Mouse (Mus musculus): ENCODE measurements around the gene Wdr60.

The Wdr60 gene

DNA sequence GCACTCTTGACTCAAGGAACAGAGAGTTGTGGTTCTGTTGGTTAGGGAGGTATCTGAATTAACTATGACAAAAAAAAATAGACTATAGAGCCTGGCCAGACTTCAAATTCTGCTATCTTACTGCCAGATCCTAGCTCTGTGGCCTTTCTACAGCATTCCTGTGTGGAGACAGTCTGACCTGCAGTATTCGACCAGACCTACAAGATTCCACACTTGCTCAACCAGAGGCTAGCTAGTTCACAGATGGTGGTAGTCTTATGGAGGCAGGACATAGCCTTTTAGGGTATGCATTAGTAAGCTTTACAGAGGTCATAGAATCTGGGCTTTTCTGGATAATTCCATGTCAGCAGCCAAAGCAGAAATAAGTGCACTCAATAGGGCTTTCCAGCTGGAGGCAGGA, 7.7 kb upstream of the Wdr60 start:
- intact Hi-C loops (cut with DNase I), result no loop called here

- intact Hi-C loops (cut with DNase I), result no loop called here
Observed at GRCm38 (mm10) chr12:116269450-116269849, 6.6 kb upstream of the Wdr60 start.

DNA sequence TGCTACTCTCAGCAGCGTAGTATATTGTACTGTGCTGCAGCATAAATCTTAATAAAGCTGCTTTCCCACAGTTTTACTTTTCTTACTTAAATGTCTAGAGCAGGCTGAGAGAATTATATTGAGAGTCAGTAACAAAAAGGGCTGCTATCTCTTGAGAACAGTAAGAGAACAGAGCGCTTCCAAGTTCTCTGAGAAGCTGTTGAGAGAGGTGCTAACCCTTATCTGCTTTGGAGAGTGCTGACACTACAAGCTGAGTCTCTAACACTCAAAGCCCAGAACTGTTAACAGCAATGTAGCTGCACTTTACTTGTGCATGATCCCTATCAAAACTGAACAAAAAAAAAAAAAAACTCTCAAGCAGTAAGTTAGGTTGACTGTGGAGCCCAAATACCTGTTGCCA, 2.5 kb upstream of the Wdr60 start:
- intact Hi-C loops (cut with DNase I), result no loop called here

GRCm38 (mm10) chr12:116264756-116265155, 1.9 kb upstream of the Wdr60 start:
- intact Hi-C loops (cut with DNase I), result no loop called here

GRCm38 (mm10) chr12:116258321-116258720, 4.5 kb downstream of the Wdr60 start:
- intact Hi-C loops (cut with DNase I), result no loop called here

DNA sequence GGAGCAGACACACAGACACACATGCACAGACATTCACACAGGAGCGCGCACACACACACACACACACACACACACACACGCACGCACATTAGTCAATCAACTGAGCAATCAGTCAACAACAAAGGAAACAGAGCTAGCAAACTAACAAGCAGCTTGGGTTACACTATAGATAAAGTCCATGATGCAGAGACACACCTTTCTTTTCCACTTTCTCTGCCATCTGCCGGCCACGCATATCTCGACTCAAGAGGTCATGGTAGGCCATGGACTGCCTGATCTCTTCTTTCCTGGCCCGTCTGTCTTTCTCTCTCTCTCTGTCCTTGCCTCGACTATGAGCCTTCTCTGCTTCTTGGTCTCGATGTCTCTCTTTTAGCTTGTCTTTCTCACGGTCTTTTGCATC, 7.2 kb downstream of the Wdr60 start:
- intact Hi-C loops (cut with DNase I), result no loop called here

GRCm38 (mm10) chr12:116254652-116255051, 8.2 kb downstream of the Wdr60 start:
- intact Hi-C loops (cut with DNase I), result no loop called here

DNA sequence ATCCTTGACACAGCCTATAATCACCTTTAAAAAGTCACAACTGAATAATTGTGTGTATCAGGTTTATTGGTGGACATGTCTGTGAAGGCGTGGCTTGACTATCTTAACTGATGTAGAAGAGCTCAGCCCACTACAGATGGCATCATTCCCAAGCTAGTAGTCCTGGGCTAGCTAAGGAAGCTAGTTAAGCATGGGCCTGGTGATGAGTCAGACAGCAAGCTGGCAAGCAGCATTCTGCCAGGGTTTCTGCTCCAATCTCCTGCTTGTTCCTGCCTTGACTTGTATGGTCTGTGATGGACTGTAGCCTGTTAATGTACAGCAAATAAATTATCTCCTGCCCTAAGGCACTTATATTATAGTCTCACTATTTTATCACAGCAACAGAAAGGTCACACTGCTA, 18.2 kb downstream of the Wdr60 start:
- intact Hi-C loops (cut with DNase I), result no loop called here

DNA sequence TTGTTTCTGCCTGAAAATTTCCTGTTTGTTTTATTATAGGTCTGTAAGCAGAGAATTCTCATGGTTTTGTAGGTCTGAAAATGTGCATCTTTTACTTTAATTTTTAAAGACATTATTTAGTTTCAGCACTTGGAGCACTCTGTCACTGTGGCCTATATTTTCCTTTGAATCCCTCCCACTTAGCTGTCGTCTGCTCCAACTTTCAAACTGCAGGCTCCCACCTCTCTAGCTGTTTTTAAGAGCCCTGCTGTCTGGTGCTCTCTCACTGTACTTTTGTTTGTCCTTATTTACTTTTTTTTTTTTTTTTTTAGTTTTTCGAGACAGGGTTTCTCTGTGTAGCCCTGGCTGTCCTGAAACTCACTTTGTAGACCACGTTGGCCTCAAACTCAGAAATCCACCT, 24.0 kb downstream of the Wdr60 start:
- intact Hi-C loops (cut with DNase I), result no loop called here

DNA sequence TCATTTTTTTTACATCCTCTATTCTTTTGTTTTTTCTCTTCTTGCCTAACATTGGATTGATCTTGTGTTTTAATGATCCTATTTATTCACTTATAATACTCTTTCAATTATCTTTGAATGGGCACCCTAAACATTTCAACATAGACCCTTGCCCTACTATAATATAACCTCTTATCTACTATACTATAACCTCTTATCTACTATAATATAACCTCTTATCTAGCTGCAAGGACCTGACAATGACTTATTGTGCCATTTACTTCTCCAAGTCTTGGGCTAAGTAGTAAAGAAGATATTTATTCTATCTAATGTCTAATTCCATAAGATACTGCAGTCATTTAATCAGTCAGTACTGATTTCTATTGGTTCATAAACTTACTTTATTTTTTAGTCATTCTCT, 24.5 kb downstream of the Wdr60 start:
- intact Hi-C loops (cut with DNase I), result no loop called here

DNA sequence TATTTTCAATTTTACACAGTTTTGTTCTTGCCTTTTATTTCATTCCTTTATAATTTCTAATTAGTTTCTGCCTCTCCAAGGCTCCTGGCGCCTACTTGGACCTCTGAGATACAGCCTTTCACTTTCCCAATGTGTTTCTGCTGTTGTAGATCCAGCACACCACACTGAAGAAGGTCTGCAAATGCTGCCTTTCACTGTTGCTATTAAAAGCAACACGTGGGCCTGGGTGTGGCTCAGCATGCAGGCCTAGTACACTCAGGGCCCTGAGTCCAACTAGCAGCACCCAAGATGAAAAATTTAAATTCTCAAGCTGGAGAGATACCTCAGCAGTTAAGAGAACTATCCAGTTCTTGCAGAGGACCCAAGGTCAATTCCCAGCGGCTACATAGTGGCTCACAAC, 26.2 kb downstream of the Wdr60 start:
- intact Hi-C loops (cut with DNase I), result no loop called here

GRCm38 (mm10) chr12:116235356-116235755, 27.5 kb downstream of the Wdr60 start:
- intact Hi-C loops (cut with DNase I), result no loop called here

GRCm38 (mm10) chr12:116232061-116232460, 30.8 kb downstream of the Wdr60 start:
- intact Hi-C loops (cut with DNase I), result no loop called here

DNA sequence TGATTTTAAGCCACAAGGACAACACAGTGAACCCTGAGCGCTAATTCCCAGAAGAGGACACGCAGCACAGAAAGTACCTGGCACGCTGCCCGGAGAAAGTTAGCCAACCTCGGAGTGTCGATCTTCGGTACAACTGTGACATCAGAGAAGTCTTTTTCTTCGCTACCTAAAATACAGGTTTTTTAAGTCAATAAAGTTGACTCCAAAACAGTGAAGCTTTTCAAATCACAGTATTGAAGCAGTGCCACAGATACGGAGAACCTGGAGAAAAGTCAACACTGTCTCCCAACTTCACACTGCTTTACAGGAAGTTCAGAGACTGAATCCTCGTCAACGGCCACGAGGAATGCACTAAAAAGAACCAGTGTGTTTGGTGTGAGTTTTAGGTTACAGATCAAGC, 31.2 kb downstream of the Wdr60 start:
- intact Hi-C loops (cut with DNase I), result no loop called here

GRCm38 (mm10) chr12:116229451-116229850, 33.4 kb downstream of the Wdr60 start:
- intact Hi-C loops (cut with DNase I), result no loop called here

- intact Hi-C loops (cut with DNase I), result no loop called here
Observed at GRCm38 (mm10) chr12:116226289-116227057, 36.3 kb downstream of the Wdr60 start.

DNA sequence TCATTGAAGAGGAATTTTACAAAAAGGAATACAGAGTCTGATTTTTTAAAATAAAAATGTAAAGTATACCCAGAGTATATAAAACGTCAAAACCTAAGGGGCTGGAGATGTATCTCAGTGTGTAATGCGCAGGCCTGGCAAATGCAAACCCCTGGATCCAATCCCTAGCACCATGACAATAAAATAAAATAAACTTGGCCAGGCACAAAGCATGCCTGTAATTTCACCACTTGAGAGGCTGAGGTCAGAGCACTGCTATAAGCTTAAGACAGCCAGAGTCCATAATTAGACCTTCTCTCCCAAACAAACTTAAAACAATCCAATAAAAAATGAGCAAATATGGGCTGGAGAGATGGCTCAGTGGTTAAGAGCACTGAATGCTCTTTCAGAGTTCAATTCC, 39.7 kb downstream of the Wdr60 start:
- intact Hi-C loops (cut with DNase I), result no loop called here

- intact Hi-C loops (cut with DNase I), result no loop called here
Observed at GRCm38 (mm10) chr12:116207486-116207885, 55.3 kb downstream of the Wdr60 start.

- intact Hi-C loops (cut with DNase I), result no loop called here
Observed at GRCm38 (mm10) chr12:116205726-116206125, 57.1 kb downstream of the Wdr60 start.

DNA sequence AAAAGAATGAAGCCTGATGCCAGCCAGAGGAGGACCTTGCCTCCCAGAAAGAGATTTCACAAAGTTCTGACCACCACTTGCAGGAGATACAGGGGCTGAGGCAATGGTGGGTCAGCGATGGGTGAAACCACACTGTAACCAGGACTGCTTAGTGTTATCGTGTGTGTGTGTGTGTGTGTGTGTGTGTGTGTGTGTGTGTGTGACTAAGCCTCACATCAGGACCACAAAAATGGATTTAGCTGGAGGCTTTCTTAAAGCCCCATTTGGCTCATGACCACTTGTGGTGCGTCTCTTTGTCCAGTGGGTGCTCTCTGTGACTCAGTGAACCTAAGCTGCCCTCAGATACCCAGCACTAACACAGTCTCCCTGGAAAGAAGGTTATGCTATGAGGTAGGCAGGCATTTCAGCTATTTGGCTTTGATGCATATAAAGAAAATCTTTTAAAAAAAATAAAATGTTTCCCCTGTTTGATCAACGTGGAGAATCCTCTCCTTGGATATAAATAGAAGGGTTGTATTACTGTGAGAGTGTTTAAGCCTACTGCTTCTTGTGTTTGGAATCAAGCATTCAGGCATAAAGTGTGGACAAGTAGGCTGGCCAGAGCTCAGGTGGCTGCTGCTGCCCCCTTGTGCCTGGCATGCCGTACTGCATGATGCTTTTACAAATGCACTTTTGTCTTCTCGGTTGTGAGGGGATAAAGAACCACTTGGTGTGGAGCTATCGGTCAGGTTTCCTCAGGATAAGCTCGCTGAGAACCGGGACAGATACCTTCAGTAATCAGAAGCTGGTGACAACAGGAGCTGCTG, 60.4 kb downstream of the Wdr60 start:
- intact Hi-C loops (cut with DNase I), result loop anchor here (2.0 to 5.0 kb wide), 2 partner anchors 130 to 154 kb away; no protein-coding TSS in a partner anchor

GRCm38 (mm10) chr12:116198791-116199190, 64.0 kb downstream of the Wdr60 start:
- intact Hi-C loops (cut with DNase I), result no loop called here

DNA sequence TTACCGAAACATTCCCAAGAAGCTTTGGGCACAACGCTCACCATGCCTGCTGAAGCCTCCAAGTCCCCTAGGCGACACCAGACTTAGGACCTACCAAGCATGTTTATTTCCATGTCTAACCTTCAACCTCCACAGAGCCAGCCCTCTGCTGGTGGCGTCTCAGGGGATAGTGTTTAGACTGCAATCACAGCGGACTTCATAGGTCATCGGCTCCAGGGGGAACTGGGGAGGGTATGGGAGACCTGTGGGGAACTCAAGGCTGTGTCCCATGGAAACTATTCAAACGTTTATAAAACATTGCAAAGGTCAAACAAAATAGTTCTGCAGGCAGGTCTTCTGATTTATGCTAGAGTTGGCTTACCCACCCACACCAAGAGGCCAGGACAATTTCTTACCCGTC, 66.6 kb downstream of the Wdr60 start:
- intact Hi-C loops (cut with DNase I), result no loop called here

DNA sequence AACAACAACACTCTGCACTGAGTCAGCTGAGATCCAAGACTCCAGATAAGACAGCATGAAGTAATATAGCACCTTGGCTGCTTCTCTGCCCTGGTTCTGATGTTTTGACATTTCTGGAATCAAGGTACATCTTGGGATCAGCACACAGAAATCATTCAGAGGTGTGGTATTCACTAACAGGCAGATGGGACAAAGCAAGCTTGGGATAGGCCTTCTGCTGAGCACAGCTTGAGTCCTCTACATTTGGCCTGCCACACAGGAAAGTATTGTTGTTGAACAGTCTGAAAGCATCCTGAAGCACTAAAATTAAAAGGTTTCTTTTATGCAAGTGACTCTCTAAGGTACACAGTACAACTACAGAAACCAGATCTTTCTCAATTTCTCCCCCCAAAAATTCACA, 68.2 kb downstream of the Wdr60 start:
- intact Hi-C loops (cut with DNase I), result no loop called here

Data from adrenal gland (tissue).